ENCODE assay signal across 9 mouse cellular contexts in genomic region chr4:126977467-126977866, GRCm38 (mm10). TPM values are rescaled to one million over a fixed set of nuclear protein-coding genes. Genes with fewer than 3 reads are reported as not detected.
DNase-seq lines count a peak whose midpoint lies in the region; ATAC-seq lines count a peak whose summit lies in the region.
"Had no signal": no experiment of that assay in that cellular context is flagged by ENCODE, and none has a peak within 500 bp of the region (broad histone marks: within the 10 kb centered on the region; RNA-seq: fewer than 3 reads in every experiment).

No protein-coding gene starts in this region.

- no peaks in the 10 kb centered on the region for H3K27me3 ChIP-seq in heart, embryonic 11.5 days (ENCODE audit: control insufficient read depth, insufficient read depth, low read length)
- H3K27me3 ChIP-seq in forebrain, embryonic 15.5 days = no peaks in the 10 kb centered on the region
- H3K27me3 ChIP-seq: midbrain, embryonic 12.5 days had no signal

- no peak overlapping the region for H3K9ac ChIP-seq in heart, embryonic 11.5 days (ENCODE audit: low read depth, low read length)
- no peak overlapping the region for H3K9ac ChIP-seq in forebrain, embryonic 15.5 days (replicated peaks)
- H3K9ac ChIP-seq: midbrain, embryonic 12.5 days had no signal

- no peaks in the 10 kb centered on the region for H3K4me1 ChIP-seq in heart, embryonic 11.5 days (ENCODE audit: control insufficient read depth, insufficient read depth, low read length)
- H3K4me1 ChIP-seq in forebrain, embryonic 15.5 days = no peaks in the 10 kb centered on the region
- H3K4me1 ChIP-seq: midbrain, embryonic 12.5 days had no signal

- peak; percentile 17 for DNase-seq in heart, adult 8-10 months (ENCODE audit: low spot score)
- peak; percentile 50 for DNase-seq in urinary bladder, postnatal 14 days (ENCODE audit: low spot score)
- DNase-seq in urinary bladder, postnatal 10 days (ENCODE audit: low spot score) = no peak
- DNase-seq in embryo, embryonic 10.5 days (ENCODE audit: low spot score) = peak; percentile 42
- peak; percentile 35 for DNase-seq in lung, postnatal 25 days (ENCODE audit: low spot score)
- no peak for DNase-seq in urinary bladder, adult 18-20 months (ENCODE audit: low spot score in 2 of 2)

- H3K9me3 ChIP-seq in heart, embryonic 11.5 days (replicated peaks; ENCODE audit: control insufficient read depth, low read length) = no peaks in the 10 kb centered on the region
- H3K9me3 ChIP-seq in forebrain, embryonic 15.5 days = no peaks in the 10 kb centered on the region
- H3K9me3 ChIP-seq: midbrain, embryonic 12.5 days had no signal

- no peak for ATAC-seq in heart, embryonic 11.5 days (replicated peaks; ENCODE audit: insufficient number of reproducible peaks, low FRiP score, low TSS enrichment)
- ATAC-seq in forebrain, embryonic 15.5 days (replicated peaks) = no peak

- no peak overlapping the region for H3K4me3 ChIP-seq in heart, embryonic 11.5 days (ENCODE audit: low read depth, low read length)
- no peak overlapping the region for H3K4me3 ChIP-seq in forebrain, embryonic 15.5 days
- H3K4me3 ChIP-seq: midbrain, embryonic 12.5 days had no signal

- no peak overlapping the region for H3K27ac ChIP-seq in heart, embryonic 11.5 days (ENCODE audit: low read depth, low read length)
- H3K27ac ChIP-seq in forebrain, embryonic 15.5 days (replicated peaks) = no peak overlapping the region
- H3K27ac ChIP-seq: midbrain, embryonic 12.5 days had no signal

- H3K4me2 ChIP-seq in heart, embryonic 11.5 days = no peak overlapping the region
- H3K4me2 ChIP-seq in forebrain, embryonic 15.5 days (replicated peaks) = no peak overlapping the region
- H3K4me2 ChIP-seq: midbrain, embryonic 12.5 days had no signal

- no peaks in the 10 kb centered on the region for H3K36me3 ChIP-seq in heart, embryonic 11.5 days (ENCODE audit: control insufficient read depth, insufficient read depth, low read length)
- no peaks in the 10 kb centered on the region for H3K36me3 ChIP-seq in forebrain, embryonic 15.5 days
- H3K36me3 ChIP-seq: midbrain, embryonic 12.5 days had no signal

RNA-seq across cellular contexts. Expression of gene Zmym4, which starts 9.5 kb away (rescaled TPM):
- 10 to 100 TPM; 17.8 to 24.4 (median 22.4) TPM for total RNA-seq in heart, adult 8-10 months (2022)
- 16.1 and 17.9 TPM in 2 replicates for polyA plus RNA-seq in heart, embryonic 11.5 days (2014; fragmentation: Nextera tagmentation; extraction: Ambion mirVana)
- polyA plus RNA-seq in forebrain, embryonic 15.5 days (2015; fragmentation: Nextera tagmentation; extraction: Ambion mirVana) = 26.3 and 31.3 TPM in 2 replicates

RNA-seq across cellular contexts. Expression of gene Sfpq, which starts 43.7 kb away (rescaled TPM):
- 10 to 100 TPM; 60.3 to 71.5 (median 62.8) TPM for total RNA-seq in heart, adult 8-10 months (2022)
- 58.6 and 78.9 TPM in 2 replicates for polyA plus RNA-seq in heart, embryonic 11.5 days (2014; fragmentation: Nextera tagmentation; extraction: Ambion mirVana)
- 98.9 and 102 TPM in 2 replicates for polyA plus RNA-seq in forebrain, embryonic 15.5 days (2015; fragmentation: Nextera tagmentation; extraction: Ambion mirVana)

Comparison
In these comparisons a context has a peak if more than half of its experiments do, and no peak if none do; other contexts are left out.
1. DNase-seq: peak in heart, adult 8-10 months (single experiment), urinary bladder, postnatal 14 days (single experiment), embryo, embryonic 10.5 days (single experiment) and lung, postnatal 25 days (single experiment); none in urinary bladder, postnatal 10 days (single experiment) and urinary bladder, adult 18-20 months (0 of 2).